Mouse (Mus musculus) liver, adult 2 months (tissue): Measurements from ENCODE around the gene Cldn34b2. TPM values are rescaled to one million over a fixed set of nuclear protein-coding genes. Genes with fewer than 3 reads are reported as not detected.
"Not testable (repeated sequence)": the region's sequence is repeated elsewhere in the genome, so short reads cannot be mapped to it uniquely, and the experiment has no call there.

Experiments used
- DNase-seq: peaks from one replicate; pipeline ENCODE4 v3.0.0-alpha.2; 2011; ENCODE audit warnings: low read depth, low spot score; ENCODE audit errors: extremely low read depth
- H3K27ac ChIP-seq: fragments of 200-500 bp; replicated peaks from 2 replicates; pipeline ENCODE4 v1.5.1; 2012; ENCODE audit warnings: low read depth, mild to moderate bottlenecking, control low read depth, inconsistent platforms, low read length; ENCODE audit not compliant: insufficient read depth
- H3K27me3 ChIP-seq: fragments of 200-500 bp; 2 replicates; pipeline ENCODE4 v1.6.1; 2012; ENCODE audit warnings: mild to moderate bottlenecking, moderate library complexity, low read length, inconsistent platforms; ENCODE audit not compliant: control insufficient read depth, insufficient read depth
- H3K36me3 ChIP-seq: fragments of 200-500 bp; 2 replicates; pipeline ENCODE4 v1.6.1; 2012; ENCODE audit warnings: low read length, inconsistent platforms; ENCODE audit not compliant: control insufficient read depth, insufficient read depth
- H3K4me1 ChIP-seq: fragments of 200-500 bp; 2 replicates; pipeline ENCODE4 v1.6.1; 2011; ENCODE audit warnings: low read length; ENCODE audit not compliant: control insufficient read depth, insufficient read depth
- H3K4me3 ChIP-seq: fragments of 200-500 bp; 2 replicates; pipeline ENCODE4 v1.5.1; 2011; ENCODE audit warnings: low read depth, mild to moderate bottlenecking, control low read depth, low read length, moderate library complexity; ENCODE audit not compliant: insufficient read depth
- H3K79me2 ChIP-seq: fragments of 200-500 bp; 2 replicates; pipeline ENCODE4 v1.6.1; 2012; ENCODE audit warnings: inconsistent platforms, mild to moderate bottlenecking, low read length, moderate library complexity; ENCODE audit not compliant: control insufficient read depth, insufficient read depth
- H3K9ac ChIP-seq: fragments of 200-500 bp; 2 replicates; pipeline ENCODE4 v1.6.1; 2012; ENCODE audit warnings: low read depth, mild to moderate bottlenecking, control low read depth, inconsistent platforms, low read length
- CTCF ChIP-seq: fragments of 200-500 bp; IDR thresholded peaks from 2 replicates; pipeline ENCODE4 v1.5.1; 2011; ENCODE audit warnings: low read depth, low read length, control low read depth
- POLR2A ChIP-seq: fragments of 200-500 bp; IDR thresholded peaks from 2 replicates; pipeline ENCODE4 v1.6.1; 2011; ENCODE audit warnings: low read length, control low read depth; ENCODE audit not compliant: insufficient read depth; ENCODE audit errors: extremely low read depth
- WGBS: fragments of 180-500 bp; shearing (Covaris S2); methylation state at CpG from one replicate; pipeline ENCODE4 v1.1.7; 2018; 5-methylcytosine and 5-hydroxymethylcytosine counted together
- polyA plus RNA-seq: library from polyadenylated mRNA; depleted of rRNA; stranded (reverse); fragments of >200 nt; gene quantifications from 2 replicates; pipeline ENCODE4 v1.2.3, GENCODE M21; 2012; rRNA removed
- total RNA-seq: library from RNA; depleted of rRNA; stranded (reverse); fragments of >200 nt; gene quantifications from 2 replicates; pipeline ENCODE4 v1.2.3, GENCODE M21; 2014; rRNA removed

Cldn34b2 gene
- not detected in 2 replicates for total RNA-seq
- not detected in 2 replicates for polyA plus RNA-seq

- not testable (repeated sequence) for H3K27me3 ChIP-seq, H3K9ac ChIP-seq, H3K79me2 ChIP-seq, H3K36me3 ChIP-seq, H3K4me1 ChIP-seq, H3K27ac ChIP-seq, H3K4me3 ChIP-seq, DNase-seq
- WGBS, result 83% methylated on average over 3 of the region's 3 CpGs
Measured at GRCm38 (mm10) chrX:155128312-155128711, at the start of gene Cldn34b2. Gene Cldn34b2 (minus strand): TSS chrX:155128412.

DNA sequence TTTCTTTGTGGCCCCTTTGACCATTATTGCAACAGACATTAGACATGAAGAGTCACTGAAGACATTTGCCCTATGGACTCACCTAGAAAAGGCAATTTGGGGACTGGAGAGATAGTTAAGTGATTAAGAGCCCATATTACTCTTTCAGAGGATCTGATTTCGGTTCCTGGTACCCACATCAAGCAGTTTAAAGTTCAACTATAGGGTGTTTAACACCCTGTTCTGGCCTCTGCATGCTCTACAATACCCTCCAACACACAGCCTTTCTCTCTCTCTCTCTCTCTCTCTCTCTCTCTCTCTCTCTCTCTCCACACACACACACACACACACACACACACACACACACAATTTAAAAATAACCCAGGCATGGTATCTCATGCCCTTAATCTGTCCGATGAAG lies 49.4 kb upstream of the Cldn34b2 start:
- no peak overlapping the region for H3K27ac ChIP-seq
- WGBS, result 72% methylated on average over 2 of the region's 2 CpGs
- no peak overlapping the region for H3K9ac ChIP-seq
- no peaks in the 10 kb centered on the region for H3K36me3 ChIP-seq
- TF ChIP-seq POLR2A, result no peak
- TF ChIP-seq CTCF, result no peak
- H3K4me3 ChIP-seq, result no peak overlapping the region
- H3K4me1 ChIP-seq, result no peaks in the 10 kb centered on the region
- no peak for DNase-seq
- no peaks in the 10 kb centered on the region for H3K27me3 ChIP-seq
- H3K79me2 ChIP-seq, result no peaks in the 10 kb centered on the region

DNA sequence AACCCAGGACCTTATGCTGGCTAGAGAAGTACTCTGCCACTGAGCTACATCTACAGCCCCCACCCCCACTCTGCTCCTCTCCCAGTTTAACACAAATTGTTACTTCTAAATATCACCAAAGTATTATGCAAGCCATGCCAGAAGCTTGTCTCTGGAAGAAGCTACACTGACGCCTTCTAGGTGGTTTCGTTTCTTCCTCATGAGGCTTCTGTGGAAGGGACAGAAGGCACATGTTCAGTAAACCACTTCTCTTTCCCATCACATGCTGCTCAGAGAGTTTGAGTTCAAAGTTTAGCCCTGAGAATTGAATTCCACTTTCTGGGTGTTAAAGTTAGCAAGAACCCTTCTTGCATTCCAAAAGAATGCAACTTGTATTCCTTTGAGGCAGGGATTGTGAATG lies 49.0 kb upstream of the Cldn34b2 start:
- no peaks in the 10 kb centered on the region for H3K36me3 ChIP-seq
- no peak overlapping the region for H3K9ac ChIP-seq
- no peaks in the 10 kb centered on the region for H3K27me3 ChIP-seq
- no peak overlapping the region for H3K4me3 ChIP-seq
- H3K4me1 ChIP-seq, result no peaks in the 10 kb centered on the region
- no peak for TF ChIP-seq CTCF
- no peak for TF ChIP-seq POLR2A
- H3K79me2 ChIP-seq, result no peaks in the 10 kb centered on the region
- H3K27ac ChIP-seq, result no peak overlapping the region
- 74% methylated on average over 2 of the region's 2 CpGs for WGBS
- peak; percentile 41 for DNase-seq

DNA sequence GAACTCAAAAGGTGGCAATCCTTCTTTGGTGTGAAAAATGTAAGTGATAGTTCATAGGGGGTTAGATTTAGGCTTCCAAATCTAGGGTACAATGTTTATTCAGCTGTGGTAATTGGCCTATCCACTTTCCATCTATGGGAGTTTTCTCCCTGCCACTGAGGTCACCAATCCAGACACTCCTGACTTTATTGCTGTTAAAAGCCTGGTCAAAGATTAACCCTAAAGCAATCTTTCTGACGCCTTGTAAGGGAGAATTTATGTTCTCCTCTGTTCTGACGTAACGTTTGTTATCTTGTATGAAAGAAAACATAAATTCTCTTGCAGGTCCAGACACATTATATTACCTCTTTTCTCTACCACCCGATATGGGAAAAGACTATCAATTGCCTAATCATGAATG lies 47.4 kb upstream of the Cldn34b2 start:
- no peak for DNase-seq
- 36% methylated on average over 4 of the region's 4 CpGs for WGBS
- H3K79me2 ChIP-seq, result no peaks in the 10 kb centered on the region
- no peak for TF ChIP-seq POLR2A
- TF ChIP-seq CTCF, result no peak
- no peak overlapping the region for H3K9ac ChIP-seq
- H3K4me1 ChIP-seq, result no peaks in the 10 kb centered on the region
- no peak overlapping the region for H3K27ac ChIP-seq
- H3K36me3 ChIP-seq, result no peaks in the 10 kb centered on the region
- no peak overlapping the region for H3K4me3 ChIP-seq
- no peaks in the 10 kb centered on the region for H3K27me3 ChIP-seq

DNA sequence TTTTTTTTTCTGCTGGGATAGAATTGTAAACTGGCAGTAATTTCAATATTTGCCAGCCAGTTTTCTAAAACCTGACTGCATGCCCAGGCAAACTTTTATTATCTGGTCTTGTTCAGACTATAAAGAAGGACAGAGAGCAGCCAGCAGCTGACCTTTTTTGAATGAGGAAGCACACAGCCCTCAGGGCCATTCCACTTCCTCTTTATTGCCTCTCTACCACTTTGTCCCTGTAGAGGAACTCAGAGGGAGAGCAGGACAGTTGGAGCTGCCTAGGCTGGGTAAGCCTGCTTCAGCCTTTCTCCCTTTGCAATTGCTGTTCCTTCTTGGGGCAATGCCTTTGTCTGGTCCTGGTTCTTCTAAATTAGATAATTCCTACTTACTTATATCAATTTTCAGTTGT lies 44.1 kb upstream of the Cldn34b2 start:
- TF ChIP-seq CTCF (no peak), POLR2A (no peak)
- H3K36me3 ChIP-seq, result no peaks in the 10 kb centered on the region
- no peaks in the 10 kb centered on the region for H3K27me3 ChIP-seq
- H3K79me2 ChIP-seq, result no peaks in the 10 kb centered on the region
- no peak overlapping the region for H3K4me3 ChIP-seq
- H3K4me1 ChIP-seq, result no peaks in the 10 kb centered on the region
- peak; percentile 28 for DNase-seq
- no peak overlapping the region for H3K27ac ChIP-seq
- no peak overlapping the region for H3K9ac ChIP-seq

DNA sequence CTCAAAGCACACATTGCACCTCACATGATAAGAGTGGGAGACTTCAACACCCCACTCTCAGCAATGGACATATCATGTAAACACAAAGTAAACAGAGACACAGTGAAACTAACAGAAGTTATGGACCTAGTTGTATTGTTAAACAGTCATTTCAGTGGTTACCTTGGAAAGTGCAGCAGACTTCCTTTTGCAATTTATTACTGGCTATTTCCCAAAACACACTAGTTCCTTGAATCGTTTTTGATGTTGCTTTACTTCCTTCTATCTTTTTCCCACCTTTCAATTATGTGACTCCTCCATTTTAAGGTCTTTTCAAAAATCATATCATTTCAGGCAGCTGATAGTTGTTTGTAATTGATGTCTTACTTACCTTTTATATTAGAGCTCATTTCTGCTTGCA lies 43.5 kb upstream of the Cldn34b2 start:
- no peak overlapping the region for H3K4me3 ChIP-seq
- 23% methylated on average over 1 of the region's 1 CpGs for WGBS
- no peaks in the 10 kb centered on the region for H3K27me3 ChIP-seq
- H3K79me2 ChIP-seq, result no peaks in the 10 kb centered on the region
- no peak for DNase-seq
- TF ChIP-seq CTCF, result no peak
- H3K9ac ChIP-seq, result no peak overlapping the region
- H3K27ac ChIP-seq, result no peak overlapping the region
- no peaks in the 10 kb centered on the region for H3K4me1 ChIP-seq
- H3K36me3 ChIP-seq, result no peaks in the 10 kb centered on the region
